Mouse (Mus musculus) heart, embryonic 14.5 days (tissue): ENCODE measurements around the gene Cyp4a31. TPM values are rescaled to one million over a fixed set of nuclear protein-coding genes. Genes with fewer than 3 reads are reported as not detected.
"Not testable (repeated sequence)": the region's sequence is repeated elsewhere in the genome, so short reads cannot be mapped to it uniquely, and the experiment has no call there.

Experiments used
- ATAC-seq: fragments of 200-750 bp; cut with Nextera tagmentation; 2 replicates; pipeline ENCODE4 v1.8.0; 2017; ENCODE audit warnings: low read depth, moderate TSS enrichment; ENCODE audit not compliant: insufficient number of reproducible peaks, insufficient read depth, low FRiP score
- H3K27ac ChIP-seq, 2 experiments: fragments of 200-500 bp in 1 of 2; fragments of 300-500 bp in 1 of 2; sonication (generic) in 1 of 2; replicated peaks in 1 of 2; 2 replicates each; pipeline ENCODE4 v1.5.1; 2012 to 2014; ENCODE audit warnings: low read depth in 2 of 2, low read length in 2 of 2, control low read depth in 1 of 2, mild to moderate bottlenecking in 1 of 2, mixed read lengths in 1 of 2; ENCODE audit not compliant: control insufficient read depth in 1 of 2, insufficient read depth in 1 of 2
- H3K27me3 ChIP-seq: fragments of 300-500 bp; sonication (generic); 2 replicates; pipeline ENCODE4 v1.6.1; 2014; ENCODE audit warnings: mild to moderate bottlenecking, low read length, control low read depth; ENCODE audit not compliant: control insufficient read depth, insufficient read depth
- H3K36me3 ChIP-seq: fragments of 300-500 bp; sonication (generic); 2 replicates; pipeline ENCODE4 v1.6.1; 2014; ENCODE audit warnings: mild to moderate bottlenecking, control low read depth, low read length, mixed read lengths; ENCODE audit not compliant: control insufficient read depth, insufficient read depth
- H3K4me1 ChIP-seq, 2 experiments: fragments of 200-500 bp in 1 of 2; fragments of 300-500 bp in 1 of 2; sonication (generic) in 1 of 2; 2 replicates each; pipeline ENCODE4 v1.6.1; 2012 to 2014; ENCODE audit warnings: low read length in 2 of 2, control low read depth in 1 of 2, mixed read lengths in 1 of 2; ENCODE audit not compliant: control insufficient read depth in 2 of 2, insufficient read depth in 2 of 2
- H3K4me2 ChIP-seq: fragments of 300-500 bp; sonication (generic); 2 replicates; pipeline ENCODE4 v1.6.1; 2014; ENCODE audit warnings: mild to moderate bottlenecking, low read length
- H3K4me3 ChIP-seq, 2 experiments: fragments of 200-500 bp in 1 of 2; fragments of 300-500 bp in 1 of 2; sonication (generic) in 1 of 2; 2 replicates each; pipeline ENCODE4 v1.5.1; 2012 to 2014; ENCODE audit warnings: low read length in 2 of 2, mild to moderate bottlenecking in 2 of 2, control low read depth in 1 of 2, low read depth in 1 of 2, moderate library complexity in 1 of 2; ENCODE audit not compliant: control insufficient read depth in 1 of 2, insufficient read depth in 1 of 2
- H3K9ac ChIP-seq: fragments of 300-500 bp; sonication (generic); 2 replicates; pipeline ENCODE4 v1.6.1; 2014; ENCODE audit warnings: mild to moderate bottlenecking, low read length
- H3K9me3 ChIP-seq: fragments of 300-500 bp; sonication (generic); 2 replicates; pipeline ENCODE4 v1.6.1; 2016; ENCODE audit warnings: low read length, control low read depth; ENCODE audit not compliant: control insufficient read depth
- WGBS: fragments of 180-500 bp; shearing (Covaris S2); extraction: QIAGEN DNeasy Blood & Tissue Kit; methylation state at CpG from one replicate; pipeline ENCODE4 v1.1.7; 2014; 5-methylcytosine and 5-hydroxymethylcytosine counted together
- polyA plus RNA-seq: library from polyadenylated mRNA; unstranded; fragments of >200 nt; fragmentation: Nextera tagmentation; extraction: Ambion mirVana; gene quantifications from 2 replicates; pipeline ENCODE4 v1.2.1, GENCODE M21; 2014

The Cyp4a31 gene
- polyA plus RNA-seq, 1 experiment from 2014 or later = not detected

DNA sequence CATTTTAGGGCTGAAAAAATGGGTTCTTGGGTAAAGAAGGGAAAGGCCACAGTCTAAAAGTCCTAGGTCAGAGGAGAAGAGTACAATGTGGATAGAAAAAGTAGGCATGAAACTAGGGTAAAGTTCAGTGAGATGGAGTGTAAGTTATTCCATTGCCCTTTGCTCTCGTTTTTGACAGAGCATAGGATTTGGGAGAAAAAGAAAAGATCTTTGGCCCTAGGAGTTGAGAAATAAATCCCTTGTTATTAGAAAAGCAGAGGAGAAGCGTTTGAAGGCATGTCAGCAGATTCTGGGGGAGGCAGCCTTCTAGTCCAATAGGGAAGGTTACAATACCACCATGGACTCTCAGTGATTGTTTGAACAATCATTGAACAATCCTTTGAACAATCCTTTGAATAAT is 7.9 kb upstream of the Cyp4a31 start:
- no peaks in the 10 kb centered on the region for H3K36me3 ChIP-seq
- H3K9me3 ChIP-seq = no peaks in the 10 kb centered on the region
- no peak overlapping the region for H3K27ac ChIP-seq
- no peak overlapping the region for H3K4me3 ChIP-seq
- no peaks in the 10 kb centered on the region for H3K4me1 ChIP-seq
- no peaks in the 10 kb centered on the region for H3K27me3 ChIP-seq
- H3K9ac ChIP-seq = no peak overlapping the region
- no peak overlapping the region for H3K4me2 ChIP-seq
- ATAC-seq = no peak
- 57% methylated on average over 2 of the region's 2 CpGs for WGBS

DNA sequence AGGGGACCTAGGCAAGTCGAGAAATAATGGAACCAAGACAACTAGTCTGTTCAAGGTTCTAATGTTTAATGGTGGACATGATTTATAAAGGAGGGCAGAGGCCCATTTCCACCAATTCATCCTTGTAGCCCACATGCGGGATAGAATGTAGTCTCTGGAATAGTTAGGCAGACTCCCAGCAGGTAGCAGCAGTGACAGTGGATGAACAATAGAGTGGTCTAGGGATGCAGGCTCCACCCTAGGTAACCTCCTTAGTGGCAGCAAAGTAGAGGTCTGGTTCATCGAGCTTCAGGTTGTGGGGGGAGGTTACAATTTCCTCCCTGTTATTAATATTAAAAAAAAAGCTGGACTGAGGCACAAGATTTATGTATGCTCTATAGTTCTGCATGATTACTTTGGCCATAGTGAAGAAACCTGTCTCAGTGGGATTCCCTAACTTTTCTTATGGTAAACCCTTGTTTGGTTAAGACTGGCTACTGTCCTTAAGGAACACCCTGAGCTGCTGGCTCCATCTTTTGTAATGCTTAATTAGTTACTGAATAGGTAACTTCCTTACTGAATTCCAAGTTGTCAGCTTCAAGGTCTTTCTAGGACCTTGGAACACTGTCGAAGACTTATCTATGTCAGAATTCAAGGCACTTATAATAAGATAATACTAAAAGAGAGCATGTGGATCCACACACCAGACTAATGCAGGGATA is 5.4 kb upstream of the Cyp4a31 start:
- no peaks in the 10 kb centered on the region for H3K4me1 ChIP-seq
- H3K27ac ChIP-seq = no peak overlapping the region
- H3K4me3 ChIP-seq = no peak overlapping the region
- 59% methylated on average over 4 of the region's 4 CpGs for WGBS
- no peaks in the 10 kb centered on the region for H3K27me3 ChIP-seq
- no peaks in the 10 kb centered on the region for H3K36me3 ChIP-seq
- no peak overlapping the region for H3K9ac ChIP-seq
- no peaks in the 10 kb centered on the region for H3K9me3 ChIP-seq
- ATAC-seq = no peak
- H3K4me2 ChIP-seq = no peak overlapping the region

DNA sequence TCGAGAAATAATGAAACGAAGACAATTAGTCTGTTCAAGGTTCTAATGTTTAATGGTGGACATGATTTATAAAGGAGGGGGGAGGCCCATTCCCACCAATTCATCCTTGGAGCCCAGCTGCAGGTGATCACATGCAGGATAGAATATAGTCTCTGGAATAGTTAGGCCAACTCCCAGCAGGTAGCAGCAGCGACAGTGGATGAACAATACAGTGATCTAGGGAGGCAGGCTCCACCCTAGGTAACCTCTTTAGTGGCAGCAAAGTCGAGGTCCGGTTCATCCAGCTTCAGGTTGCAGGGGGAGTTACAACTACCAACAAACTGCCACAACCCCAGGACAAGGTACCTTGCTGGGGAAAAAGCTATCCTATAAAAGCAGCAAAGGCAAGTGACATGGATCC is 2.2 kb upstream of the Cyp4a31 start:
- H3K36me3 ChIP-seq, H3K4me1 ChIP-seq, H3K9ac ChIP-seq, H3K9me3 ChIP-seq, ATAC-seq, H3K27me3 ChIP-seq, H3K4me2 ChIP-seq, H3K27ac ChIP-seq, H3K4me3 ChIP-seq: not testable (repeated sequence)
- WGBS = 58% methylated on average over 5 of the region's 5 CpGs

DNA sequence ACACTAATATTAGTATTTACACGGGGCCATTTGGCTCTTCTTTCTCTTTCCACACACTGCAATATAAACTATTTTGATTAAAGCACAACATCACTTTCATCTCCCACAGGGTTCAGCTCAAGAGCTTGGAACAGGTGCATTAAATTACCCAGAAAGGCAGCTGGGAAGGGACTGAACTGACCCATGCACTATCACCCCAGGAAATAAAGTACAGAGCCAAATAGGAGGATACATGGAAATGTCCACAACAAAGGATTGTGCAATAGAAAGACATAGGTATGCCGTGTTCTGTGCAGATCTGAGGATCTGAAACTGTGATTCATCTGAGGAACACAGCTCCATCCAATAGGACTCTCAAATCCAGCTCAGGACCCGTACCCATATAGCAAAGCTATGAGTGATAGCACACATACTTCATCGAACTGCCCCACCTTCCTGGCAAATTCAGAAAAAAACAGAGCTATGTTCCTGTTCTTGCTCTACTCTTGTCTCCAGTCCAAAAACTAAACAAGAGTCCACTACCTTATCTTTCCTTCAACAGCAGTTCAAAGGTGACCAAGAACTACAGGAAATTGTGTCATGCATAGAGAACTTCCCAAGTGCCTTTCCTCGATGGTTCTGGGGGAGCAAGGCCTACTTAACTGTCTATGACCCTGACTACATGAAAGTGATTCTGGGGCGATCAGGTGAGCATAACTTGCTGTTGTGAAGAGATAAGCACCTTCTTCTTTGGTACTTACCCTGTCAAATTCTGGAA is 1.2 kb downstream of the Cyp4a31 start:
- WGBS = 49% methylated on average over 5 of the region's 6 CpGs

DNA sequence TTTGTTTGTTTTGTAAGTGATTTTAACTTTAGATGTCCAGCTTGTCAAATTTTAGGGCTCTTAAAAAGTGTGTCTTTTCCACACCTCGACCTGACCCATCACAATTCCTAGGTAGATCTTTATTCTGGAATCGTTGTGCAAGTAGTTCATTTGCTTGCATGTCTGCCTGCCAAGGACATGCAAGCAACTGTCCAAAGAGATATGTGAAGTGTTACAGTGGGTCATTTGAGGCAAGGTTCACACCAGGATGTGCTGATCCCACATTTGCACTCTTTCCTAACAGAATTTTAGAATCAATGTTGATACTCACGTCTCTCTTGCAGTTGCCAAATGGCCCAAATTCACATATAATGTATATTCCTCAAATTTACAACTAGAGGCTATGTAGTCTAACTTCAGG is 11.8 kb downstream of the Cyp4a31 start:
- no peak overlapping the region for H3K27ac ChIP-seq
- no peaks in the 10 kb centered on the region for H3K36me3 ChIP-seq
- WGBS = 62% methylated on average over 3 of the region's 3 CpGs
- no peaks in the 10 kb centered on the region for H3K9me3 ChIP-seq
- no peak for ATAC-seq
- H3K9ac ChIP-seq = no peak overlapping the region
- H3K27me3 ChIP-seq = no peaks in the 10 kb centered on the region
- H3K4me1 ChIP-seq = no peaks in the 10 kb centered on the region
- no peak overlapping the region for H3K4me2 ChIP-seq
- H3K4me3 ChIP-seq = no peak overlapping the region

More for the DNA sequence above, 1.2 kb downstream of the Cyp4a31 start:
- H3K4me2 ChIP-seq, H3K4me3 ChIP-seq, H3K27me3 ChIP-seq, ATAC-seq, H3K36me3 ChIP-seq, H3K27ac ChIP-seq, H3K4me1 ChIP-seq, H3K9me3 ChIP-seq, H3K9ac ChIP-seq: not testable (repeated sequence)

DNA sequence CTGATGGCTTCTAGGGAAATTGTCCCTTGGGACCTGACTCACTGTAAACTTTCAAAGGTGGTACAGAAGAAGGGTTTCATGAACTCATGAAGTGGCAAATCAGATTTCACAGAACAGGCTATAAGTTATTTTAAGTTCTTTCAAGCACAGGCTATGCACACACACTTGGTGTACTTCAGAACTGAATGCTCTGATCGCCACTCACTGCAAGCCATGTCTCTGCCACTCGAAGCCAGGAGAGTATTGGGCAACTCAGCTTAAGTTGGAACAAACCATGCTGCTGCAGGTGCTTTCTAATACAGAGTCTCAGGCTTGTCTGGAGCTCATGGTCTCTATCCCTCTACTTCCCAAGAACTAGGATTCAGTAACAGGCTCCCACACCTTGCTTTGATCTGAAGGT is 12.3 kb downstream of the Cyp4a31 start:
- ATAC-seq = no peak
- no peak overlapping the region for H3K4me2 ChIP-seq
- H3K36me3 ChIP-seq = no peaks in the 10 kb centered on the region
- H3K27me3 ChIP-seq = no peaks in the 10 kb centered on the region
- no peak overlapping the region for H3K27ac ChIP-seq
- WGBS = 79% methylated on average over 2 of the region's 2 CpGs
- no peaks in the 10 kb centered on the region for H3K9me3 ChIP-seq
- no peak overlapping the region for H3K9ac ChIP-seq
- no peak overlapping the region for H3K4me3 ChIP-seq
- H3K4me1 ChIP-seq = no peaks in the 10 kb centered on the region

DNA sequence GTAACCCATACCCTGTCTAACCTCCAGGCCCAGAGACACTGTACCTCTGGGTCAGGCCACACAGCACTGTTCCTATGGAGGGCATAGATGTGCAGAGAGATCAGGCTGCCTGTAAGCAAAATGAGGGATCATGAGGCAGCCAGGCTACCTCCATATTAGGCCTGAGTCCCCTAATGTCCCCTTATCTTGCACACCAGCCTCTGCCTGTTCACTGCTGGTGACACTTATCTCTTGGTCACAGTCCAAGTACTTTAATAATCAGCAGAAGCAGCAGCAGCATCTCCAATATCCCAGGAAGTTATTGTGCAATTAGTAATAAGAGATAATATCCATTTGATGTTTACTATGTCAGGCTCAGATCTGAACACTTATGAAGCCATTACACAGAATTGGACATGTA is 19.6 kb downstream of the Cyp4a31 start:
- ATAC-seq = no peak
- H3K27ac ChIP-seq = no peak overlapping the region
- H3K9ac ChIP-seq = no peak overlapping the region
- H3K27me3 ChIP-seq = no peaks in the 10 kb centered on the region
- H3K4me2 ChIP-seq = no peak overlapping the region
- no peaks in the 10 kb centered on the region for H3K36me3 ChIP-seq
- H3K9me3 ChIP-seq = no peaks in the 10 kb centered on the region
- no peak overlapping the region for H3K4me3 ChIP-seq
- H3K4me1 ChIP-seq = no peaks in the 10 kb centered on the region

DNA sequence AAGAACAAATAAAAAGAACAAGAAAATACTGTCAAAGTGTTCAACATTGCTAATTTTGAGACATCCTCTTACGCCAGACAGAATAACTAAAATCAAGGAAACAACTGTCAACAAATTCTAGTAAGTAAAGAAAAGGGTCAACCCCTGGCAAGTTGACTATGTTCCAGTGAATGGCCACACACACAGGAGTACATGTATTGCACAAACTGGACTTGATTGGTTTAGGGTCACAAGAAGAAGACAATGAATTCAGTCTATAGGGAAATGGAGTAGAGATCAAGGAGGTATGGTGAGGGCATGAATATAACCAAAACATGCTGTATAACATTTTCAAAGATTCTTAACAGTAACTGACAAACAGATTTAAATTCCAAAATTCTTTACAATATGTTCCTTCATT is 32.9 kb downstream of the Cyp4a31 start:
- no peak overlapping the region for H3K9ac ChIP-seq
- no peaks in the 10 kb centered on the region for H3K27me3 ChIP-seq
- no peak overlapping the region for H3K27ac ChIP-seq
- no peak overlapping the region for H3K4me3 ChIP-seq
- no peak overlapping the region for H3K4me2 ChIP-seq
- no peaks in the 10 kb centered on the region for H3K4me1 ChIP-seq
- no peaks in the 10 kb centered on the region for H3K9me3 ChIP-seq
- H3K36me3 ChIP-seq = no peaks in the 10 kb centered on the region
- 83% methylated on average over 1 of the region's 1 CpGs for WGBS
- no peak for ATAC-seq
